Comparison of ENCODE assay signal across 16 mouse cellular contexts in genomic region chr15:89165478-89165877, GRCm38 (mm10).
"Had no signal": no experiment of that assay in that cellular context is flagged by ENCODE, and none has a peak within 500 bp of the region (broad histone marks: within the 10 kb centered on the region; RNA-seq: fewer than 3 reads in every experiment).

No protein-coding gene starts in this region.

- H3K4me2 ChIP-seq: neural tube, embryonic 13.5 days; neural tube, embryonic 15.5 days; stomach, embryonic 15.5 days had no signal

- H3K4me3 ChIP-seq: neural tube, embryonic 13.5 days; neural tube, embryonic 15.5 days; stomach, embryonic 15.5 days had no signal

- H3K9ac ChIP-seq: neural tube, embryonic 13.5 days; neural tube, embryonic 15.5 days; stomach, embryonic 15.5 days had no signal

- H3K9me3 ChIP-seq: neural tube, embryonic 13.5 days; neural tube, embryonic 15.5 days; stomach, embryonic 15.5 days had no signal

- H3K27ac ChIP-seq: neural tube, embryonic 13.5 days; neural tube, embryonic 15.5 days; stomach, embryonic 15.5 days; stomach, postnatal 0 days had no signal

- H3K27me3 ChIP-seq: neural tube, embryonic 13.5 days; neural tube, embryonic 15.5 days; stomach, embryonic 15.5 days had no signal

- DNase-seq: retina, postnatal 1 day; right cerebral cortex, adult 18-20 months; right cerebral cortex, postnatal 14 days; right cerebral cortex, postnatal 25 days; right cerebral cortex, postnatal 4 days; spleen, adult 18-20 months; thymus, adult 18-20 months; thymus, adult 2 months; thymus, postnatal 14 days; thymus, postnatal 25 days; thymus, postnatal 36 days; thymus, postnatal 4 days had no signal
